Mouse (Mus musculus) MEL (cell line): ENCODE measurements around the gene Spag5. TPM values are rescaled to one million over a fixed set of nuclear protein-coding genes. Genes with fewer than 3 reads are reported as not detected.

Experiments
- DNase-seq: peaks from one replicate; pipeline ENCODE4 v3.0.0; 2011; ENCODE audit warnings: low read depth, low spot score
- H3K27ac ChIP-seq: 2 replicates; pipeline ENCODE4 v1.5.1; 2012; ENCODE audit warnings: low read depth, mild to moderate bottlenecking, control low read depth, low read length, moderate library complexity; ENCODE audit not compliant: control insufficient read depth
- H3K27me3 ChIP-seq, 2 experiments: fragments of 150-350 bp in 1 of 2; sonication (generic) in 1 of 2; 2 replicates each; pipeline ENCODE4 v1.6.1; 2012; ENCODE audit warnings: low read length in 2 of 2, mild to moderate bottlenecking in 2 of 2, improper control_type of control experiment in 1 of 2, moderate library complexity in 1 of 2; ENCODE audit not compliant: insufficient read depth in 2 of 2, control insufficient read depth in 1 of 2
- H3K36me3 ChIP-seq, 2 experiments: 2 replicates each; pipeline ENCODE4 v1.6.1; 2012 to 2014; ENCODE audit warnings: low read length in 2 of 2, improper control_type of control experiment in 1 of 2, inconsistent platforms in 1 of 2, mild to moderate bottlenecking in 1 of 2; ENCODE audit not compliant: insufficient read depth in 2 of 2, control insufficient read depth in 1 of 2
- H3K4me1 ChIP-seq, 2 experiments: fragments of 150-350 bp in 1 of 2; sonication (generic) in 1 of 2; 2 replicates each; pipeline ENCODE4 v1.6.1; 2012; ENCODE audit warnings: low read length in 2 of 2, improper control_type of control experiment in 1 of 2, mild to moderate bottlenecking in 1 of 2; ENCODE audit not compliant: insufficient read depth in 2 of 2, control insufficient read depth in 1 of 2
- H3K4me3 ChIP-seq, 2 experiments: fragments of 150-350 bp in 1 of 2; sonication (generic) in 1 of 2; 2 replicates each; pipeline ENCODE4 v1.5.1; 2012; ENCODE audit warnings: low read depth in 2 of 2, low read length in 2 of 2, mild to moderate bottlenecking in 2 of 2, moderate library complexity in 2 of 2, control low read depth in 1 of 2, improper control_type of control experiment in 1 of 2; ENCODE audit not compliant: control insufficient read depth in 1 of 2, insufficient read depth in 1 of 2
- H3K79me2 ChIP-seq: 2 replicates; pipeline ENCODE4 v1.6.1; 2012; ENCODE audit warnings: mild to moderate bottlenecking, low read length, moderate library complexity; ENCODE audit not compliant: control insufficient read depth, poor library complexity, insufficient read depth
- H3K9ac ChIP-seq: 2 replicates; pipeline ENCODE4 v1.6.1; 2012; ENCODE audit warnings: low read depth, mild to moderate bottlenecking, control low read depth, low read length, moderate library complexity; ENCODE audit not compliant: control insufficient read depth, poor library complexity, severe bottlenecking
- H3K9me3 ChIP-seq: fragments of 150-350 bp; sonication (generic); replicated peaks from 2 replicates; pipeline ENCODE4 v1.6.1; 2012; ENCODE audit warnings: mild to moderate bottlenecking, low read length, improper control_type of control experiment, moderate library complexity; ENCODE audit not compliant: insufficient read depth
- BHLHE40 ChIP-seq: IDR thresholded peaks from 2 replicates; pipeline ENCODE4 v1.6.1; 2012; ENCODE audit warnings: low read depth, mild to moderate bottlenecking, inconsistent platforms, low read length, improper control_type of control experiment, borderline replicate concordance
- CHD2 ChIP-seq: IDR thresholded peaks from 2 replicates; pipeline ENCODE4 v1.6.1; 2011; ENCODE audit warnings: low read length, improper control_type of control experiment
- CTCF ChIP-seq, 3 experiments: IDR thresholded peaks in 2 of 3; conservative IDR thresholded peaks in 1 of 3; 2 replicates each; pipeline ENCODE4 v1.5.1; 2011 to 2012; ENCODE audit warnings: low read length in 3 of 3, low read depth in 2 of 3, mild to moderate bottlenecking in 2 of 3, improper control_type of control experiment in 1 of 3, inconsistent platforms in 1 of 3, mixed read lengths in 1 of 3, moderate library complexity in 1 of 3; ENCODE audit not compliant: control insufficient read depth in 1 of 3, insufficient read depth in 1 of 3, poor library complexity in 1 of 3, severe bottlenecking in 1 of 3
- E2F4 ChIP-seq: IDR thresholded peaks from 2 replicates; pipeline ENCODE4 v1.6.1; 2011; ENCODE audit warnings: low read depth, low read length, improper control_type of control experiment, borderline replicate concordance
- ELF1 ChIP-seq: IDR thresholded peaks from 2 replicates; pipeline ENCODE4 v1.6.1; 2014; ENCODE audit warnings: low read depth, mild to moderate bottlenecking, inconsistent platforms, low read length, improper control_type of control experiment, moderate library complexity
- EP300 ChIP-seq, 2 experiments: IDR thresholded peaks; 2 replicates each; pipeline ENCODE4 v1.6.1; 2011; ENCODE audit warnings: improper control_type of control experiment in 2 of 2, low read length in 2 of 2, low read depth in 1 of 2, mild to moderate bottlenecking in 1 of 2
- ETS1 ChIP-seq: IDR thresholded peaks from 2 replicates; pipeline ENCODE4 v1.6.1; 2012; ENCODE audit warnings: low read depth, mild to moderate bottlenecking, inconsistent platforms, low read length, improper control_type of control experiment, moderate library complexity
- GATA1 ChIP-seq: IDR thresholded peaks from 2 replicates; pipeline ENCODE4 v1.6.1; 2011; ENCODE audit warnings: low read depth, low read length, improper control_type of control experiment
- HCFC1 ChIP-seq: IDR thresholded peaks from 2 replicates; pipeline ENCODE4 v1.6.1; 2012; ENCODE audit warnings: low read depth, mild to moderate bottlenecking, inconsistent platforms, low read length, improper control_type of control experiment, moderate library complexity
- JUND ChIP-seq: IDR thresholded peaks from 2 replicates; pipeline ENCODE4 v1.6.1; 2011; ENCODE audit warnings: low read depth, mild to moderate bottlenecking, improper control_type of control experiment, low read length
- KAT2A ChIP-seq: conservative IDR thresholded peaks from 2 replicates; pipeline ENCODE4 v1.6.1; 2012; ENCODE audit warnings: low read depth, low read length, improper control_type of control experiment, inconsistent platforms
- MAFK ChIP-seq: IDR thresholded peaks from 2 replicates; pipeline ENCODE4 v1.6.1; 2011; ENCODE audit warnings: low read depth, mild to moderate bottlenecking, low read length, improper control_type of control experiment, borderline replicate concordance
- MAX ChIP-seq: IDR thresholded peaks from 2 replicates; pipeline ENCODE4 v1.6.1; 2011; ENCODE audit warnings: low read length, improper control_type of control experiment
- MAZ ChIP-seq: IDR thresholded peaks from 2 replicates; pipeline ENCODE4 v1.6.1; 2012; ENCODE audit warnings: low read depth, mild to moderate bottlenecking, inconsistent platforms, low read length, improper control_type of control experiment
- MYB ChIP-seq: IDR thresholded peaks from 2 replicates; pipeline ENCODE4 v1.6.1; 2011; ENCODE audit warnings: mild to moderate bottlenecking, low read depth, low read length, improper control_type of control experiment
- MYC ChIP-seq: IDR thresholded peaks from 2 replicates; pipeline ENCODE4 v1.6.1; 2011; ENCODE audit warnings: low read depth, mild to moderate bottlenecking, low read length, improper control_type of control experiment, moderate library complexity
- POLR2A ChIP-seq, 2 experiments: IDR thresholded peaks; 2 replicates each; pipeline ENCODE4 v1.6.1; 2011 to 2012; ENCODE audit warnings: low read length in 2 of 2, mild to moderate bottlenecking in 2 of 2, control low read depth in 1 of 2, improper control_type of control experiment in 1 of 2, low read depth in 1 of 2, moderate library complexity in 1 of 2; ENCODE audit not compliant: control insufficient read depth in 1 of 2, insufficient read depth in 1 of 2, poor library complexity in 1 of 2
- POLR2AphosphoS2 ChIP-seq: IDR thresholded peaks from 2 replicates; pipeline ENCODE4 v1.6.1; 2011; ENCODE audit warnings: low read length, improper control_type of control experiment
- RAD21 ChIP-seq: IDR thresholded peaks from 2 replicates; pipeline ENCODE4 v1.6.1; 2011; ENCODE audit warnings: mild to moderate bottlenecking, low read depth, low read length, improper control_type of control experiment
- RCOR1 ChIP-seq: IDR thresholded peaks from 2 replicates; pipeline ENCODE4 v1.6.1; 2012; ENCODE audit warnings: low read depth, mild to moderate bottlenecking, inconsistent platforms, low read length, improper control_type of control experiment
- SMC3 ChIP-seq: IDR thresholded peaks from 2 replicates; pipeline ENCODE4 v1.6.1; 2011; ENCODE audit warnings: low read depth, low read length, improper control_type of control experiment
- TAL1 ChIP-seq: IDR thresholded peaks from 2 replicates; pipeline ENCODE4 v1.6.1; 2012; ENCODE audit warnings: mild to moderate bottlenecking, inconsistent platforms, low read length, moderate library complexity, mixed read lengths
- TBP ChIP-seq: IDR thresholded peaks from 2 replicates; pipeline ENCODE4 v1.8.0; 2011; ENCODE audit warnings: low read depth, low read length, improper control_type of control experiment
- TCF12 ChIP-seq: IDR thresholded peaks from 2 replicates; pipeline ENCODE4 v1.6.1; 2014; ENCODE audit warnings: low read depth, mild to moderate bottlenecking, inconsistent platforms, low read length, improper control_type of control experiment, moderate library complexity
- UBTF ChIP-seq: IDR thresholded peaks from 2 replicates; pipeline ENCODE4 v1.6.1; 2012; ENCODE audit warnings: low read depth, mild to moderate bottlenecking, inconsistent platforms, low read length, improper control_type of control experiment, moderate library complexity, borderline replicate concordance; ENCODE audit not compliant: insufficient read depth
- USF1 ChIP-seq: IDR thresholded peaks from 2 replicates; pipeline ENCODE4 v1.6.1; 2014; ENCODE audit warnings: low read depth, mild to moderate bottlenecking, inconsistent platforms, low read length, improper control_type of control experiment, moderate library complexity
- ZC3H11A ChIP-seq: IDR thresholded peaks from 2 replicates; pipeline ENCODE4 v1.6.1; 2012; ENCODE audit warnings: low read depth, mild to moderate bottlenecking, inconsistent platforms, low read length, improper control_type of control experiment
- ZKSCAN1 ChIP-seq: IDR thresholded peaks from 2 replicates; pipeline ENCODE4 v1.6.1; 2012; ENCODE audit warnings: low read depth, mild to moderate bottlenecking, inconsistent platforms, low read length, improper control_type of control experiment, moderate library complexity
- ZNF384 ChIP-seq: IDR thresholded peaks from 2 replicates; pipeline ENCODE4 v1.6.1; 2012; ENCODE audit warnings: low read depth, mild to moderate bottlenecking, inconsistent platforms, low read length, improper control_type of control experiment
- polyA plus RNA-seq, 2 experiments: library from polyadenylated mRNA; stranded (reverse) in 1 of 2; unstranded in 1 of 2; fragments of >175 nt in 1 of 2; fragments of >200 nt in 1 of 2; gene quantifications; 2 replicates each; pipeline versions ENCODE4 v1.2.1 to v1.2.4; 2012; ENCODE audit warnings: low replicate concordance in 2 of 2, low read depth in 1 of 2; ENCODE audit not compliant: insufficient read length in 2 of 2, insufficient read depth in 1 of 2, missing spikeins in 1 of 2
- total RNA-seq: library from RNA; depleted of rRNA; stranded (reverse); fragments of 300-350 nt; gene quantifications from 2 replicates; pipeline ENCODE4 v1.2.3, GENCODE M21; 2012

Gene Spag5
- total and polyA plus RNA-seq, 3 experiments = 40.1 to 274 (median 77.5) TPM

DNA sequence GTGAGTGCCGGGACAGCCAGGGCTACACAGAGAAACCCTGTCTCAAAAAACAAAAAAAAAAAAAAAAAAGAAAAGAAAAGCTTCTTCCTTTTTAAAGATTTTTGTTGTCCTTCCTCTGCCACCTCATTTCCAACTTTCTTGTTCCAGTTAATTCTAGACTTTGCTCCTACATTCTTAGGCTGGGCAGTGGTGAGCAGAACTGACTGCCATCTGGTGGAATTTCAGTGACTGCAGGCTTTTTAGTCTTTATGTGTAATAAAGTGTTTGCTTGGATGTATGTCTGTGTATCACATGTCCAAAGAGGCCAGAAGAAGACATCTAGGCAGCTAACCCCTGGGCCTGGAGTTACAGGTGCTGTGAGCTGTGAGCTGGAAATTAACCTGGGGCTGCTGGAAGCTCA, 44.7 kb upstream of the Spag5 start:
- TF ChIP-seq SMC3 = peak; percentile 45
- 0 out of 2 replicates have a peak, but pooled peaks have one; percentile 14 for TF ChIP-seq ZNF384
- TF ChIP-seq MYC = no peak
- TF ChIP-seq RAD21 = peak; percentile 20
- TF ChIP-seq CTCF (IDR thresholded peaks at IDR 0.05 in 2 of 3, conservative IDR thresholded peaks at IDR 0.05 in 1 of 3; ENCODE audit: control insufficient read depth in 1 of 3, insufficient read depth in 1 of 3, low read depth in 2 of 3, low read length in 3 of 3, poor library complexity in 1 of 3, severe bottlenecking in 1 of 3) = peak in 2 of 3 experiments; percentile 24 to 53; a peak in 4 of 6 replicates
- TF ChIP-seq JUND = no peak
- TF ChIP-seq, all 39 proteins: peak for 4
- Histone ChIP-seq H3K9ac (no peak overlapping the region), H3K27ac (no peak overlapping the region), H3K9me3 (no peaks in the 10 kb centered on the region), H3K36me3 (peaks cover 10 to 20% of the 10 kb centered on the region in 2 experiments), H3K4me1 (peaks cover 2 to 6% of the 10 kb centered on the region in 2 experiments; a peak in 3 of 4 replicates), H3K27me3 (no peaks in the 10 kb centered on the region), H3K4me3 (no peak overlapping the region), H3K79me2 (peaks cover under 1% of the 10 kb centered on the region; the same call in 1 of the 2 replicates)
- peak; percentile 36 for DNase-seq

DNA sequence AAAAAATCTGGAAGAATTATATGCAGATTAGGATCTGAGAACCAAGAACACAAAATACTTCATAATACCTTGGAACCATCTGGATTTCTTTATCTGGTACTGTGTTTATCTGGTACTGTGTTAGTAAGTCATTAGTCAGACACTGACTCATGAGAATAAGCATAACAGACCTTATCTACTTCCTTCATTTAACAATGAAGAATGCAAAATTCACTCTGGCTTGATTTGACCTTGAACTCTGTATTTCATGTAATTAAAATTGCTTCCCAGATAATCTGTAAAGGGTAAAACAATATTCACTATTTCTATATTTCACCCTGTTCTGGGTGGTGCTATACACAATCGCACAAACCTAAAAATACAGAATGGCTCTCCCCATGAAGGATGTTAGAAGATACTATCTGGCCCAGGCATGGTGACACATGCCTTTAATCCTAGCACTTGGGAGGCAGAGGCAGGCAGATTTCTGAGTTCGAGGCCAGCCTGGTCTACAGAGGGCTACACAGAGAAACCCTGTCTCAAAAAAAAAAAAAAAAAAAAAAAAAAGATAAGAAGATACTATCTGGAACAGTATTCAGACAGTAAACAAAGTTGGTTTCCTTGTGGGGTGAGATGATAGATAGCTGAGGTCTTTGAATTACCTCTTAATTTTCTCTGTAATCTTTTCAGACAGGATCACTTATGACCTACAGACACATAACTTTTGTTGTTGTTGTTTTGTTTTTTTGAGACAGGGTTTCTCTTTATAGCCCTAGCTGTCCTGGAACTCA, 40.7 kb upstream of the Spag5 start:
- Histone ChIP-seq H3K9ac (peak overlapping the region; percentile 37), H3K4me3 (peak overlapping the region in 1 of 2 experiments; percentile 45; a peak in 3 of 4 replicates), H3K79me2 (peaks cover 8% of the 10 kb centered on the region), H3K27me3 (no peaks in the 10 kb centered on the region), H3K9me3 (no peaks in the 10 kb centered on the region), H3K4me1 (peaks cover 4 to 6% of the 10 kb centered on the region in 2 experiments; a peak in 3 of 4 replicates), H3K27ac (peak overlapping the region; percentile 25; the same call in 1 of the 2 replicates), H3K36me3 (peaks cover 2 to 13% of the 10 kb centered on the region in 2 experiments)
- peak; percentile 60 for DNase-seq
- TF ChIP-seq ZC3H11A (no peak), GATA1 (peak; percentile 93), MAZ (no peak), UBTF (no peak), USF1 (no peak), EP300 (IDR thresholded peaks at IDR 0.05; ENCODE audit: low read depth in 1 of 2, low read length in 2 of 2) (peak; percentile 78 to 94), CTCF (IDR thresholded peaks at IDR 0.05 in 2 of 3, conservative IDR thresholded peaks at IDR 0.05 in 1 of 3; ENCODE audit: control insufficient read depth in 1 of 3, insufficient read depth in 1 of 3, low read depth in 2 of 3, low read length in 3 of 3, poor library complexity in 1 of 3, severe bottlenecking in 1 of 3) (no peak), SMC3 (no peak), MAFK (peak; percentile 16; the same call in 1 of the 2 replicates), ELF1 (0 out of 2 replicates have a peak, but pooled peaks have one; percentile 24), ETS1 (peak; percentile 90), TCF12 (peak; percentile 47; the same call in 1 of the 2 replicates), ZKSCAN1 (no peak), RCOR1 (peak; percentile 88), TAL1 (no peak), E2F4 (no peak), POLR2A (IDR thresholded peaks at IDR 0.05; ENCODE audit: control insufficient read depth in 1 of 2, insufficient read depth in 1 of 2, low read depth in 1 of 2, low read length in 2 of 2, poor library complexity in 1 of 2) (no peak), HCFC1 (no peak; the same call in 1 of the 2 replicates), MYB (no peak), BHLHE40 (no peak), TBP (no peak), RAD21 (no peak), MAX (no peak), CHD2 (no peak), JUND (peak; percentile 74), POLR2AphosphoS2 (no peak), KAT2A (no peak)
